Mouse (Mus musculus) kidney, adult 2 months (tissue): ENCODE results near the gene Acad10. TPM values are rescaled to one million over a fixed set of nuclear protein-coding genes. Genes with fewer than 3 reads are reported as not detected.

Experiments used
- DNase-seq: peaks from one replicate; pipeline ENCODE4 v3.0.0; 2021
- H3K27ac ChIP-seq: fragments of 200-500 bp; 2 replicates; pipeline ENCODE4 v1.5.1; 2012; ENCODE audit warnings: low read depth, low read length, control low read depth, inconsistent platforms; ENCODE audit not compliant: insufficient read depth
- H3K27me3 ChIP-seq: fragments of 200-500 bp; replicated peaks from 2 replicates; pipeline ENCODE4 v1.6.1; 2012; ENCODE audit warnings: mild to moderate bottlenecking, moderate library complexity, low read length, inconsistent platforms; ENCODE audit not compliant: control insufficient read depth, insufficient read depth
- H3K36me3 ChIP-seq: fragments of 200-500 bp; 2 replicates; pipeline ENCODE4 v1.6.1; 2012; ENCODE audit warnings: mild to moderate bottlenecking, moderate library complexity, low read length, inconsistent platforms; ENCODE audit not compliant: control insufficient read depth, insufficient read depth
- H3K4me1 ChIP-seq: fragments of 200-500 bp; 2 replicates; pipeline ENCODE4 v1.6.1; 2011; ENCODE audit warnings: low read length; ENCODE audit not compliant: control insufficient read depth, insufficient read depth
- H3K4me3 ChIP-seq: fragments of 200-500 bp; 2 replicates; pipeline ENCODE4 v1.5.1; 2011; ENCODE audit warnings: mild to moderate bottlenecking, low read depth, low read length, control low read depth; ENCODE audit not compliant: insufficient read depth
- CTCF ChIP-seq: fragments of 200-500 bp; conservative IDR thresholded peaks from 2 replicates; pipeline ENCODE4 v1.5.1; 2011; ENCODE audit warnings: low read depth, mild to moderate bottlenecking, control low read depth, low read length, moderate library complexity, mixed read lengths; ENCODE audit not compliant: insufficient read depth, insufficient read length
- POLR2A ChIP-seq: fragments of 200-500 bp; IDR thresholded peaks from one replicate; pipeline ENCODE4 v1.6.1; 2011; ENCODE audit warnings: low read depth, low read length, control low read depth
- WGBS: fragments of 180-500 bp; shearing (Covaris S2); methylation state at CpG from one replicate; pipeline ENCODE4 v1.1.7; 2018; 5-methylcytosine and 5-hydroxymethylcytosine counted together
- polyA plus RNA-seq: library from polyadenylated mRNA; depleted of rRNA; stranded (reverse); fragments of >200 nt; gene quantifications from 2 replicates; pipeline ENCODE4 v1.2.3, GENCODE M21; 2012; rRNA removed

Gene Acad10
- 55.9 and 68.1 TPM in 2 replicates for polyA plus RNA-seq

DNA sequence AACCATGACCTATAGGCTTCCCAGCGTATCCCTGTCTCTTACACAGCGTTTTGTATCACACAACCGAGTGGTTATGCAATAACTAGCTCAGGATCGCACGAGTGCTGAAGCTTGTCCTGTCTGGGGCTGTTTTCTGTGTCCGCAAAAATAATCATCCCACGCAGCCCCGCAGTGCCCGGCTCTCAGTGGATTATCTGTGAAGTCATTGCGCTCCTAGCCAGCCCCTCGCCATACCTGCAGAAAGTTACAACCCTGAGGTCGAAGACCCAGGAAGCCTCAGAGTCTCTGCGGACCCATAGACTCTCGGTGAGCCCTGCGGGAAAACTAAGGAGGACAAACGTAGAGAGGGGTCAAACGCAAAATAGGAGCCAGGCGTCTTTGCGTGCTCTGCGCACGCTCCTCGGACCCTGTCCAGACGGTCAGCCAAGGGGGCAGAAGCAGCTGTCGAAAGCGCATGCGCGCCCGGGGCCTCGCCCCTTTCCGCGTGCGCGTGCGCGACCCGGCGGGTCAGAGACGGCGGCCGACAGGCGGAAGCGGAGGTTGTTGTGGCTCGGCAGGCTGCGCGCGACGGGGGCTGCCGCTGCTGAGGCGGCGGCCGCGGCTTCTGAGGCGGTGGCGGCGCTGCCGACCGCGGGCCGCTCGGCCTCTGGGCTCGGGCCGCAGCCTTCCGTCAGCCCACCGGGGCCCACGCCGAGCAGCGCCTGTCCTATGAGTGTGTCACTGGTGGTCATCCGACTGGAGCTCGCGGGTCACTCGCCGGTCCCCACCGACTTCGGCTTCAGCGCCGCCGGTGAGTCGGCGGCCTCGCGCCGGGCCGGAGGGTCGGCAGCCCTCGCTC is at the start of gene Acad10, which contains the start of gene Brap:
TSS of gene Acad10 (minus strand) at position 456 of the 838 bp plus-strand sequence.
TSS of gene Brap (plus strand) at position 505 of the 838 bp plus-strand sequence.
- Histone ChIP-seq H3K27me3 (no peaks in the 10 kb centered on the region), H3K27ac (peak within 1 kb of the TSS; percentile 79), H3K4me3 (peak within 1 kb of the TSS; percentile 61), H3K36me3 (peaks cover 3% of the 10 kb centered on the region), H3K4me1 (peaks cover 12% of the 10 kb centered on the region; the same call in 1 of the 2 replicates)
- under 1% methylated on average over 85 of the region's 85 CpGs for WGBS
- peak; percentile 97 for DNase-seq
- TF ChIP-seq POLR2A (peak; percentile 52), CTCF (no peak)

DNA sequence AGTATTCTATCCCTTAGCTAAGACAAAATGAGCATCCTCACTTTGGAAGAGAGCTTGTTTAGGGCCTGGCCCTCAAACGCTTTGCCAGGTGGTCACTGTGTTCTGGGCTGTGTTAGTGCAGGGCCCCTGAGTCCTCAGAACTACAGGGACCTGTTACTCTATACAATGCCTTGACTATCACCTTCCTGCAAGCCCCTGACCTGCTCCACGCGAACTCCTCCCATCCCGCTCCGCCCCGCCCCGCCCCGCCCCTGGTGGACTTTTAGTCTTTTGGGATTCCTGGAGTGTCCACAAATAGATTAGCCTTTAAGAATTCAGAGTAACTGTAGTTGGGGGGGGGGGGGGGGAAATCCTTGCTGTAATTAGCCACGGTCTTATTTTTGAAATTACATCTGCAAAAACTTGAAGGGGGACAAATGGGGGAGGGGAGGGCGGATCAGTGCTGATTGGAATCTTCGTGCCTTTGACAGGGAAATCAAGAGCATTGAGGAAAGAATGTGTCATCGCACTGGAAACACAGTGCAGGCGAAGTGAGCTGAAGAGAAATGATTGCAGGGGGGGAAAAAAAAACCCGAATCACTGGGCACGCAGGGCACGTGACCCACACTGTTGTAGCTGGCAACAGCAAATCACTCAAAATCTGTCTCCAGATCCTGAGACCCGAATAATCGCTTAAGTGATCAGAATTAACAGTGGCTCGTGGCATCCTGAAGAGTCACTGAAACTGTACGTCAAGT is 44.4 kb upstream of the Acad10 start:
- Histone ChIP-seq H3K27ac (0 out of 2 replicates have a peak overlapping the region, but pooled peaks have one; percentile 10), H3K4me1 (peaks cover 7% of the 10 kb centered on the region; the same call in 1 of the 2 replicates), H3K4me3 (peak overlapping the region; percentile 21; the same call in 1 of the 2 replicates), H3K27me3 (no peaks in the 10 kb centered on the region), H3K36me3 (no peaks in the 10 kb centered on the region)
- TF ChIP-seq POLR2A (no peak), CTCF (no peak)
- DNase-seq: peak; percentile 65
- WGBS: 10% methylated on average over 20 of the region's 20 CpGs

DNA sequence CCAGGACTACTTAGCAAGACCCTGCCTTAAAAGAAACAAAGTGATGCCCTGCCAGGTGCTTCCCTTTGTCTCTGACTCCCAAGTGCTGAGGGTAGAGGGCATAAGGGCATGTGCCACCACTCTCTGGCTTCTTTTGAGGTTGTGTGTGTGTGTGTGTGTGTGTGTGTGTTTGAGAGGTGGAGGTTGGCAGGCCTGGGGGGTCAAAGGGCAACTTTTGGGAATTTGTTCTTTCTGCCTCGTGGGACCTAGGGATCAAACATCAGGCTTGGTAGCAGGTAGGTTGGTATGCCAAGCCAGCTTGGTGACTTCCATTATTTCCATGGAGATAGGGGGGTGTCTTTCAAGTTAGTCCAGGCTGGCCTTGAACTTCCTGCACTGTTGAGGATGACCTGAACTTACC is 43.0 kb upstream of the Acad10 start:
- Histone ChIP-seq H3K27ac (0 out of 2 replicates have a peak overlapping the region, but pooled peaks have one; percentile 12), H3K4me1 (peaks cover 7% of the 10 kb centered on the region; the same call in 1 of the 2 replicates), H3K4me3 (no peak overlapping the region), H3K36me3 (no peaks in the 10 kb centered on the region), H3K27me3 (no peaks in the 10 kb centered on the region)
- TF ChIP-seq POLR2A: no peak
- no peak for TF ChIP-seq CTCF
- DNase-seq: peak; percentile 90
- 55% methylated on average over 1 of the region's 1 CpGs for WGBS

DNA sequence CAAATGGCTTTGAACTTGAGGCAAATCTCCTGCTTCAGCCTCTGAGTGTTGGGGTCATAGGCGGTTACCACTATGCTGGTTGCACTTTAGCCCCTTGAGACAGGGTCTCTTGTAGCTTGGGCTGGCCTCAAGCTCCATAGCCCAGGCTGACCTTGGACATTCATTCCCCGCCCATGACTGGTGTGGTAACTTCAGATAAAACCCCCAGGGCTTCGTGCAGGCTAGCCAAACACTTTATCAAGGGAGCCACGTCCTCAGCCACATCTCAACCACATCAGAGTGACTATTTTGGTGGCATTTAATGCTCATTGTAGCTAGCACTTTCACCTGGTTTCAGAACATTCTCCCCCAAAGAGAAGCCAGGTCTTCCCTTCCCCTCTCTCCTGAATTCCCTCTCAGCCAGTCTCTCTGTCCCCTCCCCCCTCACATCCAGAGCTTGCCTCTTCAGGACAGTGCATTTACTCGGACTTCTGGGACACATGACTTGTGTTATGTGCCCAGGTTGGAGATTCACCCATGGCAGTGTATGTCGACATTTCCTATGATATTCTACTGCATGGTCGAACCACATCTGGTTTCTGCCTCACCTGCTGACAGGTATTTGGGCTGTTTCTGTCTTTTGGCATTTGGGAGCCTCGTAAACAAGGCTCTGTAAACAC is 40.9 kb upstream of the Acad10 start:
- Histone ChIP-seq H3K27me3 (no peaks in the 10 kb centered on the region), H3K4me1 (peaks cover 7% of the 10 kb centered on the region; the same call in 1 of the 2 replicates), H3K27ac (no peak overlapping the region), H3K36me3 (no peaks in the 10 kb centered on the region), H3K4me3 (no peak overlapping the region)
- DNase-seq: no peak
- no peak for TF ChIP-seq CTCF
- TF ChIP-seq POLR2A: no peak
- 70% methylated on average over 8 of the region's 8 CpGs for WGBS

DNA sequence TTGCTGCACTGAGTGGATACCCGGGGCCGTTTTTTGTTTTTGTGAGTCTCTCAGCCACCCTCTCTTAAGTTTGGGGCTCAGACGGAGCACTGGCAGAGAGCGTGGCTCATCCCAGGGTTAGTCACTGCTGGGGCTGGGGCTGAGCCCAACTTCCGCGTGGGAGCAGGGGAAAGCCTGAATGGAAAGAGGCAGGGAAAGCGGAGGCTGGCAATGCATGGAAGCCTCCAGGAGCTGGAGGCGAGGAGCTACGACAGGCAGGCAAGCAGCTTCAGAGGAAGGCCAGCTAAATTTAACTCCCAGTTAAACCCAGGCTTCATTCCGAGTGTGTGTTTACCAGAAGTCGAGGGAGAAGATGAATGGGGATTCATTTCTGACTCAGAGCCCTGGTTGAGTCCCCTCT is 40.2 kb upstream of the Acad10 start:
- 43% methylated on average over 11 of the region's 11 CpGs for WGBS
- Histone ChIP-seq H3K4me1 (peaks cover 7% of the 10 kb centered on the region; the same call in 1 of the 2 replicates), H3K36me3 (no peaks in the 10 kb centered on the region), H3K27ac (no peak overlapping the region), H3K4me3 (no peak overlapping the region), H3K27me3 (no peaks in the 10 kb centered on the region)
- DNase-seq: no peak
- TF ChIP-seq POLR2A (no peak), CTCF (no peak)

DNA sequence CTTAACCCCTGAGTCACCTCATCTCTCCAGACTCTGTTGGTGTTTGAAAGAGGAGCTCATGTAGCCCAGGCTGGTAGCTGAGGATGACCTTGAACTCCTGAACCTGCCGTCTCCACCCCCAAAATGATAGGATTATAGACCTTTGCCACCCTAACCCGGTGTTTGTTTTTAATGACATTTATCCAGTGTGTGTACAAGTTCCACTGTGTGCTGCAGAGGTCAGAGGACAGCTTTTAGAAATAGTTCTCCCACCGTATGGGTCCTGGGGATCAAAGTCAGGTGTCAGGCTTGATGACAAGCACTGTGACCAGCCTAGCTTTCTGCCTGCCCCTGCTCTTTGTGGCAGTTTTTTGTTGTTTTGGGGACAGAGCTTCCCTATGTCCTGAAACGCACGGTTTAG is 39.6 kb upstream of the Acad10 start:
- no peaks in the 10 kb centered on the region for H3K27me3 ChIP-seq
- H3K36me3 ChIP-seq: no peaks in the 10 kb centered on the region
- no peak overlapping the region for H3K4me3 ChIP-seq
- peaks cover 5% of the 10 kb centered on the region; the same call in 1 of the 2 replicates for H3K4me1 ChIP-seq
- DNase-seq: no peak
- 47% methylated on average over 5 of the region's 5 CpGs for WGBS
- no peak overlapping the region for H3K27ac ChIP-seq
- no peak for TF ChIP-seq POLR2A
- no peak for TF ChIP-seq CTCF
